ENCODE assay signal across 27 mouse cellular contexts in the genomic region with DNA sequence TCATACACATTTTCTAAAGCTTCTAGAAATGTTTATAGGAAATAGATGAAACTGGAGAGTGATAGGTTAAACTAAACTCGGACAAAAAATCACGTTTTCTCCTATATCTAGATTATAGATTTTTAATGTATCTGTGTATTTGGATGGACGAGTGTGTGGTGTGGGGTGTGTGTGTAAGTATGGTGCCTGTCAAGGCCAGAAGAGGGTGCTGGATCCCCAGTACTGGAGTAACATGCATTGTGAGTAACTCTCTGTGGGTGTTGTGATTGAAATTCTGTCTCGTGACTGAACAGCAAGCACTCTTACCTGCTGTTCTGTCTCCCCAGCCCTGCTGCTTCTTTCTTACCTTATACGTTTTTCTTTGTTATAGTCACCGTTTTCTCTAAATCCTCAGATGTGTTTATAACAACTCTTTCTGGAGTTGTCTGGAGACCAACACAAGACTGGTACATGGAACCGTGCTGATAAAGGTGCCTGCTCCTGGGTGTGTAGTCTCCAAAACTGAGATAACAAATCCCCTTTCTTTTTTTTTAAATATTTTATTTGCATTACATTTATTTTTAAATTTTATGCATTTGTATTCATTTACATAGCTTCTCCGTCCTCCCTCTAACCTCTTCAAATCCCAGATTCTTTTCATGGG. TPM values are rescaled to one million over a fixed set of nuclear protein-coding genes. Genes with fewer than 3 reads are reported as not detected.
A peak's percentile ranks its signal among the peaks of the same experiment; 100 is the strongest.
DNase-seq lines count a peak whose midpoint lies in the region; ATAC-seq lines count a peak whose summit lies in the region.
"Had no signal": no experiment of that assay in that cellular context is flagged by ENCODE, and none has a peak within 500 bp of the region (broad histone marks: within the 10 kb centered on the region; RNA-seq: fewer than 3 reads in every experiment).

No protein-coding gene starts in this region.

- DNase-seq in 416B (ENCODE audit: low read depth) (peak; percentile 18), A20 (ENCODE audit: low read depth, low spot score) (peak; percentile 19)
- DNase-seq in embryo, embryonic 11 days: no peak
- no peak for DNase-seq in spleen, postnatal 36 days (ENCODE audit: low spot score in 2 of 2)
- DNase-seq: adrenal gland, postnatal 36 days; cerebellum, adult 9-10 months; gastrocnemius, postnatal 36 days; heart, postnatal 4 days; kidney, adult 18-20 months; kidney, postnatal 10 days; left cerebral cortex, postnatal 4 days; lung, adult 2 months; lung, postnatal 4 days; spleen, adult 18-20 months had no signal

- ATAC-seq in erythroblast, adult 5-6 weeks (replicated peaks; ENCODE audit: low FRiP score, poor library complexity, severe bottlenecking): peak; percentile 63; the same call in 1 of the 2 replicates
- peak; percentile 55 for ATAC-seq in liver, embryonic 16.5 days (ENCODE audit: low read depth)
- ATAC-seq in monocyte, adult 5-6 weeks (replicated peaks; ENCODE audit: insufficient number of reproducible peaks, low FRiP score, low TSS enrichment, poor library complexity, severe bottlenecking): no peak
- ATAC-seq: CD4-positive, CD25-positive, alpha-beta regulatory T cell, adult 4 months; forebrain, embryonic 15.5 days had no signal

- peaks cover 5% of the 10 kb centered on the region; the same call in 1 of the 2 replicates for H3K36me3 ChIP-seq in liver, embryonic 16.5 days (ENCODE audit: control insufficient read depth, insufficient read depth)
- H3K36me3 ChIP-seq: forebrain, embryonic 15.5 days; heart, embryonic 15.5 days; hindbrain, embryonic 15.5 days; midbrain, embryonic 12.5 days; neural tube, embryonic 13.5 days had no signal

- H3K4me2 ChIP-seq in liver, embryonic 16.5 days (ENCODE audit: low read depth, low read length): no peak overlapping the region
- H3K4me2 ChIP-seq: forebrain, embryonic 15.5 days; heart, embryonic 15.5 days; hindbrain, embryonic 15.5 days; midbrain, embryonic 12.5 days; neural tube, embryonic 13.5 days had no signal

- H3K4me3 ChIP-seq in liver, embryonic 16.5 days (ENCODE audit: low read depth, low read length): no peak overlapping the region
- H3K4me3 ChIP-seq: erythroblast, embryonic 14.5 days; forebrain, embryonic 15.5 days; heart, embryonic 15.5 days; hindbrain, embryonic 15.5 days; midbrain, embryonic 12.5 days; neural tube, embryonic 13.5 days had no signal

- 41% methylated on average over 8 of the region's 8 CpGs for WGBS in liver, embryonic 16.5 days (ENCODE audit: insufficient replicate concordance)

- no peaks in the 10 kb centered on the region for H3K9me3 ChIP-seq in liver, embryonic 16.5 days (replicated peaks; ENCODE audit: control insufficient read depth, low read length)
- H3K9me3 ChIP-seq: forebrain, embryonic 15.5 days; heart, embryonic 15.5 days; hindbrain, embryonic 15.5 days; midbrain, embryonic 12.5 days; neural tube, embryonic 13.5 days had no signal

- H3K9ac ChIP-seq in liver, embryonic 16.5 days (ENCODE audit: low read depth, low read length): no peak overlapping the region
- H3K9ac ChIP-seq: forebrain, embryonic 15.5 days; heart, embryonic 15.5 days; hindbrain, embryonic 15.5 days; midbrain, embryonic 12.5 days; neural tube, embryonic 13.5 days had no signal

- H3K4me1 ChIP-seq in liver, embryonic 16.5 days (ENCODE audit: control insufficient read depth, low read depth, low read length): peaks cover 6% of the 10 kb centered on the region
- H3K4me1 ChIP-seq: forebrain, embryonic 15.5 days; hindbrain, embryonic 15.5 days; midbrain, embryonic 12.5 days; neural tube, embryonic 13.5 days had no signal

- no peaks in the 10 kb centered on the region for H3K27me3 ChIP-seq in liver, embryonic 16.5 days (ENCODE audit: control insufficient read depth, insufficient read depth, low read depth, low read length)
- H3K27me3 ChIP-seq: forebrain, embryonic 15.5 days; hindbrain, embryonic 15.5 days; midbrain, embryonic 12.5 days; neural tube, embryonic 13.5 days had no signal

- H3K27ac ChIP-seq in liver, embryonic 16.5 days (ENCODE audit: low read length): no peak overlapping the region
- H3K27ac ChIP-seq: forebrain, embryonic 15.5 days; heart, embryonic 15.5 days; hindbrain, embryonic 15.5 days; midbrain, embryonic 12.5 days; neural tube, embryonic 13.5 days had no signal

RNA-seq across cellular contexts. Expression of a gene that starts 16.4 kb away (rescaled TPM):
- 142 and 201 TPM in 2 replicates for total RNA-seq in erythroblast, adult 5-6 weeks (2015; ENCODE audit: low replicate concordance)
- 49.4 and 54.1 TPM in 2 replicates for total RNA-seq in erythroblast, adult 5-6 weeks (2017; ENCODE audit: low replicate concordance)
- 18,368 and 22,262 TPM in 2 replicates for polyA plus RNA-seq in liver, embryonic 16.5 days (2015; fragmentation: Nextera tagmentation; extraction: Ambion mirVana)
- 160 to 219 TPM (median 198 TPM) in 3 replicates for total RNA-seq in monocyte, adult 5-6 weeks (2017)

RNA-seq across cellular contexts. Expression of a gene that starts 16.5 kb away (rescaled TPM):
- total RNA-seq in erythroblast, adult 5-6 weeks (2015; ENCODE audit: low replicate concordance): not detected in 2 replicates
- total RNA-seq in erythroblast, adult 5-6 weeks (2017; ENCODE audit: low replicate concordance): 4.7 TPM in 1 of 2 replicates, not detected in the other
- 1.8 and 3.4 TPM in 2 replicates for polyA plus RNA-seq in liver, embryonic 16.5 days (2015; fragmentation: Nextera tagmentation; extraction: Ambion mirVana)
- total RNA-seq in monocyte, adult 5-6 weeks (2017): not detected in 3 replicates
- total RNA-seq: common myeloid progenitor, adult 5-6 weeks had no signal
- polyA plus RNA-seq: embryonic facial prominence, embryonic 11.5 days; erythroblast, embryonic 14.5 days; hindbrain, embryonic 15.5 days had no signal

RNA-seq across cellular contexts. Expression of a gene that starts 44.7 kb away (rescaled TPM):
- 2.1 and 2.9 TPM in 2 replicates for total RNA-seq in erythroblast, adult 5-6 weeks (2015; ENCODE audit: low replicate concordance)
- 1.9 and 3.3 TPM in 2 replicates for total RNA-seq in erythroblast, adult 5-6 weeks (2017; ENCODE audit: low replicate concordance)
- polyA plus RNA-seq in liver, embryonic 16.5 days (2015; fragmentation: Nextera tagmentation; extraction: Ambion mirVana): 16.9 and 17.2 TPM in 2 replicates
- 14.5 to 18.0 TPM (median 14.6 TPM) in 3 replicates for total RNA-seq in monocyte, adult 5-6 weeks (2017)

RNA-seq across cellular contexts. Expression of a gene that starts 58.2 kb away (rescaled TPM):
- total RNA-seq in erythroblast, adult 5-6 weeks (2015; ENCODE audit: low replicate concordance): 403 and 418 TPM in 2 replicates
- 508 and 583 TPM in 2 replicates for total RNA-seq in erythroblast, adult 5-6 weeks (2017; ENCODE audit: low replicate concordance)
- polyA plus RNA-seq in liver, embryonic 16.5 days (2015; fragmentation: Nextera tagmentation; extraction: Ambion mirVana): 102 and 113 TPM in 2 replicates
- total RNA-seq in monocyte, adult 5-6 weeks (2017): 3.5 TPM in 1 of 3 replicates, not detected in the others
- total RNA-seq: gastrocnemius, postnatal 36 days; heart, adult 8-10 months had no signal
- polyA plus RNA-seq: CD4-positive, CD25-positive, alpha-beta regulatory T cell, adult 4 months had no signal

RNA-seq across cellular contexts. Expression of a gene that starts 58.4 kb away (rescaled TPM):
- total RNA-seq in erythroblast, adult 5-6 weeks (2015; ENCODE audit: low replicate concordance): 49.3 and 75.1 TPM in 2 replicates
- 82.1 and 86.1 TPM in 2 replicates for total RNA-seq in erythroblast, adult 5-6 weeks (2017; ENCODE audit: low replicate concordance)
- polyA plus RNA-seq in liver, embryonic 16.5 days (2015; fragmentation: Nextera tagmentation; extraction: Ambion mirVana): 29.2 and 29.4 TPM in 2 replicates
- total RNA-seq in monocyte, adult 5-6 weeks (2017): 71.1 to 109 TPM (median 75.5 TPM) in 3 replicates

Comparison
In these comparisons a context has a peak if more than half of its experiments do, and no peak if none do; other contexts are left out.
1. DNase-seq: peak in 416B (single experiment) and A20 (single experiment); none in embryo, embryonic 11 days (single experiment) and spleen, postnatal 36 days (0 of 2).